Mouse (Mus musculus) MEL (cell line): Measurements from ENCODE around the gene Bmp2. TPM values are rescaled to one million over a fixed set of nuclear protein-coding genes. Genes with fewer than 3 reads are reported as not detected.

Source experiments
- DNase-seq: peaks from one replicate; pipeline ENCODE4 v3.0.0; 2011; ENCODE audit warnings: low read depth, low spot score
- H3K27ac ChIP-seq: 2 replicates; pipeline ENCODE4 v1.5.1; 2012; ENCODE audit warnings: low read depth, mild to moderate bottlenecking, control low read depth, low read length, moderate library complexity; ENCODE audit not compliant: control insufficient read depth
- H3K27me3 ChIP-seq, 2 experiments: fragments of 150-350 bp in 1 of 2; sonication (generic) in 1 of 2; 2 replicates each; pipeline ENCODE4 v1.6.1; 2012; ENCODE audit warnings: low read length in 2 of 2, mild to moderate bottlenecking in 2 of 2, improper control_type of control experiment in 1 of 2, moderate library complexity in 1 of 2; ENCODE audit not compliant: insufficient read depth in 2 of 2, control insufficient read depth in 1 of 2
- H3K36me3 ChIP-seq, 2 experiments: 2 replicates each; pipeline ENCODE4 v1.6.1; 2012 to 2014; ENCODE audit warnings: low read length in 2 of 2, improper control_type of control experiment in 1 of 2, inconsistent platforms in 1 of 2, mild to moderate bottlenecking in 1 of 2; ENCODE audit not compliant: insufficient read depth in 2 of 2, control insufficient read depth in 1 of 2
- H3K4me1 ChIP-seq, 2 experiments: fragments of 150-350 bp in 1 of 2; sonication (generic) in 1 of 2; 2 replicates each; pipeline ENCODE4 v1.6.1; 2012; ENCODE audit warnings: low read length in 2 of 2, improper control_type of control experiment in 1 of 2, mild to moderate bottlenecking in 1 of 2; ENCODE audit not compliant: insufficient read depth in 2 of 2, control insufficient read depth in 1 of 2
- H3K4me3 ChIP-seq, 2 experiments: fragments of 150-350 bp in 1 of 2; sonication (generic) in 1 of 2; 2 replicates each; pipeline ENCODE4 v1.5.1; 2012; ENCODE audit warnings: low read depth in 2 of 2, low read length in 2 of 2, mild to moderate bottlenecking in 2 of 2, moderate library complexity in 2 of 2, control low read depth in 1 of 2, improper control_type of control experiment in 1 of 2; ENCODE audit not compliant: control insufficient read depth in 1 of 2, insufficient read depth in 1 of 2
- H3K79me2 ChIP-seq: 2 replicates; pipeline ENCODE4 v1.6.1; 2012; ENCODE audit warnings: mild to moderate bottlenecking, low read length, moderate library complexity; ENCODE audit not compliant: control insufficient read depth, poor library complexity, insufficient read depth
- H3K9ac ChIP-seq: 2 replicates; pipeline ENCODE4 v1.6.1; 2012; ENCODE audit warnings: low read depth, mild to moderate bottlenecking, control low read depth, low read length, moderate library complexity; ENCODE audit not compliant: control insufficient read depth, poor library complexity, severe bottlenecking
- H3K9me3 ChIP-seq: fragments of 150-350 bp; sonication (generic); replicated peaks from 2 replicates; pipeline ENCODE4 v1.6.1; 2012; ENCODE audit warnings: mild to moderate bottlenecking, low read length, improper control_type of control experiment, moderate library complexity; ENCODE audit not compliant: insufficient read depth
- BHLHE40 ChIP-seq: IDR thresholded peaks from 2 replicates; pipeline ENCODE4 v1.6.1; 2012; ENCODE audit warnings: low read depth, mild to moderate bottlenecking, inconsistent platforms, low read length, improper control_type of control experiment, borderline replicate concordance
- E2F4 ChIP-seq: IDR thresholded peaks from 2 replicates; pipeline ENCODE4 v1.6.1; 2011; ENCODE audit warnings: low read depth, low read length, improper control_type of control experiment, borderline replicate concordance
- ETS1 ChIP-seq: IDR thresholded peaks from 2 replicates; pipeline ENCODE4 v1.6.1; 2012; ENCODE audit warnings: low read depth, mild to moderate bottlenecking, inconsistent platforms, low read length, improper control_type of control experiment, moderate library complexity
- GATA1 ChIP-seq: IDR thresholded peaks from 2 replicates; pipeline ENCODE4 v1.6.1; 2011; ENCODE audit warnings: low read depth, low read length, improper control_type of control experiment
- KAT2A ChIP-seq: conservative IDR thresholded peaks from 2 replicates; pipeline ENCODE4 v1.6.1; 2012; ENCODE audit warnings: low read depth, low read length, improper control_type of control experiment, inconsistent platforms
- MAX ChIP-seq: IDR thresholded peaks from 2 replicates; pipeline ENCODE4 v1.6.1; 2011; ENCODE audit warnings: low read length, improper control_type of control experiment
- MEF2A ChIP-seq: IDR thresholded peaks from 2 replicates; pipeline ENCODE4 v1.6.1; 2014; ENCODE audit warnings: low read depth, mild to moderate bottlenecking, inconsistent platforms, low read length, improper control_type of control experiment; ENCODE audit not compliant: poor library complexity, insufficient replicate concordance, severe bottlenecking; ENCODE audit errors: extremely low read depth
- MYB ChIP-seq: IDR thresholded peaks from 2 replicates; pipeline ENCODE4 v1.6.1; 2011; ENCODE audit warnings: mild to moderate bottlenecking, low read depth, low read length, improper control_type of control experiment
- RCOR1 ChIP-seq: IDR thresholded peaks from 2 replicates; pipeline ENCODE4 v1.6.1; 2012; ENCODE audit warnings: low read depth, mild to moderate bottlenecking, inconsistent platforms, low read length, improper control_type of control experiment
- SIN3A ChIP-seq: IDR thresholded peaks from 2 replicates; pipeline ENCODE4 v1.6.1; 2012; ENCODE audit warnings: low read length, improper control_type of control experiment, inconsistent platforms
- ZNF384 ChIP-seq: IDR thresholded peaks from 2 replicates; pipeline ENCODE4 v1.6.1; 2012; ENCODE audit warnings: low read depth, mild to moderate bottlenecking, inconsistent platforms, low read length, improper control_type of control experiment
- polyA plus RNA-seq, 2 experiments: library from polyadenylated mRNA; stranded (reverse) in 1 of 2; unstranded in 1 of 2; fragments of >175 nt in 1 of 2; fragments of >200 nt in 1 of 2; gene quantifications; 2 replicates each; pipeline versions ENCODE4 v1.2.1 to v1.2.4; 2012; ENCODE audit warnings: low replicate concordance in 2 of 2, low read depth in 1 of 2; ENCODE audit not compliant: insufficient read length in 2 of 2, insufficient read depth in 1 of 2, missing spikeins in 1 of 2
- total RNA-seq: library from RNA; depleted of rRNA; stranded (reverse); fragments of 300-350 nt; gene quantifications from 2 replicates; pipeline ENCODE4 v1.2.3, GENCODE M21; 2012

The Bmp2 gene
- total and polyA plus RNA-seq, 3 experiments = not detected

- no peak for TF ChIP-seq MEF2A
- TF ChIP-seq GATA1 = no peak
- TF ChIP-seq ZNF384 = no peak
- TF ChIP-seq BHLHE40 = no peak
- no peak for TF ChIP-seq E2F4
- TF ChIP-seq MYB = no peak
- no peak overlapping the region for H3K27ac ChIP-seq
- no peaks in the 10 kb centered on the region for H3K79me2 ChIP-seq
- H3K27me3 ChIP-seq = no peaks in the 10 kb centered on the region
- peaks cover 0 to 13% of the 10 kb centered on the region in 2 experiments; a peak in 2 of 4 replicates for H3K36me3 ChIP-seq
- DNase-seq = no peak
- H3K9ac ChIP-seq = no peak overlapping the region
- H3K4me3 ChIP-seq = no peak overlapping the region
- H3K4me1 ChIP-seq = peaks cover 10 to 12% of the 10 kb centered on the region in 2 experiments
- H3K9me3 ChIP-seq = no peaks in the 10 kb centered on the region
Measured at GRCm38 (mm10) chr2:133509141-133509540, 42.8 kb upstream of the Bmp2 start.

GRCm38 (mm10) chr2:133511011-133511779 lies 40.8 kb upstream of the Bmp2 start:
- DNase-seq = peak; percentile 8
- Histone ChIP-seq H3K27me3 (no peaks in the 10 kb centered on the region), H3K9me3 (no peaks in the 10 kb centered on the region), H3K36me3 (peaks cover 0 to 13% of the 10 kb centered on the region in 2 experiments; a peak in 2 of 4 replicates), H3K27ac (no peak overlapping the region), H3K9ac (no peak overlapping the region), H3K4me3 (no peak overlapping the region), H3K4me1 (peaks cover 9 to 10% of the 10 kb centered on the region in 2 experiments), H3K79me2 (no peaks in the 10 kb centered on the region)
- no peak for TF ChIP-seq MAX
- no peak for TF ChIP-seq KAT2A
- TF ChIP-seq RCOR1 = no peak

GRCm38 (mm10) chr2:133516331-133517046 lies 35.5 kb upstream of the Bmp2 start:
- H3K36me3 ChIP-seq = peaks cover 0 to under 1% of the 10 kb centered on the region in 2 experiments; a peak in 1 of 4 replicates
- TF ChIP-seq SIN3A (no peak), ETS1 (no peak), RCOR1 (no peak), KAT2A (no peak)
- TF ChIP-seq, all 39 proteins: peak for 0

More at GRCm38 (mm10) chr2:133516331-133517046, 35.5 kb upstream of the Bmp2 start:
- Histone ChIP-seq H3K27ac (no peak overlapping the region), H3K9me3 (no peaks in the 10 kb centered on the region), H3K27me3 (no peaks in the 10 kb centered on the region), H3K79me2 (no peaks in the 10 kb centered on the region), H3K4me3 (no peak overlapping the region), H3K4me1 (no peaks in the 10 kb centered on the region), H3K9ac (no peak overlapping the region)
- DNase-seq = no peak
